Mouse (Mus musculus) forebrain, postnatal 0 days (tissue): ENCODE measurements at regions not wholly inside any gene's neighbourhood (a gene's known extent, or its start where the extent isn't known, plus 50 kb on each side); places are given as distances from the start of the nearest gene placed in this dataset.

Experiments used
- ATAC-seq: fragments of 200-750 bp; cut with Nextera tagmentation; 2 replicates; pipeline ENCODE4 v1.8.0; 2017; ENCODE audit warnings: mild to moderate bottlenecking, moderate library complexity
- DNase-seq: peaks from one replicate; pipeline ENCODE4 v3.0.0-alpha.2; 2015
- H3K27ac ChIP-seq: fragments of 300-500 bp; sonication (generic); 2 replicates; pipeline ENCODE4 v1.5.1; 2014; ENCODE audit warnings: low read depth, mild to moderate bottlenecking, antibody characterized with exemption, low read length, moderate library complexity, mixed read lengths
- H3K27me3 ChIP-seq: fragments of 300-500 bp; sonication (generic); 2 replicates; pipeline ENCODE4 v1.6.1; 2014; ENCODE audit warnings: mild to moderate bottlenecking, low read length, mixed read lengths; ENCODE audit not compliant: insufficient read depth
- H3K36me3 ChIP-seq: fragments of 300-500 bp; sonication (generic); 2 replicates; pipeline ENCODE4 v1.6.1; 2014; ENCODE audit warnings: mild to moderate bottlenecking, moderate library complexity; ENCODE audit not compliant: insufficient read depth
- H3K4me1 ChIP-seq: fragments of 300-500 bp; sonication (generic); 2 replicates; pipeline ENCODE4 v1.6.1; 2014; ENCODE audit warnings: antibody characterized with exemption; ENCODE audit not compliant: insufficient read depth
- H3K4me2 ChIP-seq: fragments of 300-500 bp; sonication (generic); 2 replicates; pipeline ENCODE4 v1.6.1; 2014; ENCODE audit warnings: low read depth, mild to moderate bottlenecking, moderate library complexity
- H3K4me3 ChIP-seq: fragments of 300-500 bp; sonication (generic); 2 replicates; pipeline ENCODE4 v1.5.1; 2014; ENCODE audit warnings: low read depth, low read length, mixed read lengths
- H3K9ac ChIP-seq: fragments of 300-500 bp; sonication (generic); 2 replicates; pipeline ENCODE4 v1.6.1; 2014; ENCODE audit warnings: mild to moderate bottlenecking
- H3K9me3 ChIP-seq: fragments of 300-500 bp; sonication (generic); 2 replicates; pipeline ENCODE4 v1.6.1; 2016; ENCODE audit warnings: low read length
- CTCF ChIP-seq: sonication (generic); IDR thresholded peaks from 2 replicates; pipeline ENCODE4 v1.5.1; 2016; ENCODE audit warnings: antibody characterized with exemption, control low read depth, low read depth
- WGBS: fragments of 180-500 bp; shearing (Covaris S2); extraction: QIAGEN DNeasy Blood & Tissue Kit; methylation state at CpG from one replicate; pipeline ENCODE4 v1.1.7; 2014; 5-methylcytosine and 5-hydroxymethylcytosine counted together

DNA sequence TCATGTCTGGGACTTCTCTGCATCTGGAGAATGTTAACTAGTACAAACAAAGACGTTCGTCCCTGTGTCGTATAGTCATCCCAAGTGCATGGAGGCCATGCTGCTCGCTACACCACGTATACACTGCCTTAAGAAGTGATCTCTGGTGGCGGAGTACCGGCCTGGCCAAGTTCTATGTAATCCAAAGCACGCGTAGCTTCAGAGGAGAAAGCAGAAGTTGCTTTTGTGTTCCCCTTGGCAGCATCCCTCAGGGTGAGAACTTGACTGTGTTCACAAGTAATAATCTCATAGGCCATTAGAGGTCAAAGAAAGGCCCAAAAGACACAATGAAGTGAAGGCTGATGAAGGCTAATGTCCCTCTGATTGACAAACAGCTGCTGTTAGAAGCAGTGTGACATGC, 221.7 kb upstream of the Nr4a3 start:
- Histone ChIP-seq H3K27ac (no peak overlapping the region), H3K4me3 (no peak overlapping the region), H3K9ac (no peak overlapping the region), H3K9me3 (no peaks in the 10 kb centered on the region), H3K4me1 (no peaks in the 10 kb centered on the region; the same call in 1 of the 2 replicates), H3K4me2 (no peak overlapping the region), H3K36me3 (no peaks in the 10 kb centered on the region), H3K27me3 (no peaks in the 10 kb centered on the region)
- DNase-seq (no peak), ATAC-seq (no peak)
- no peak for TF ChIP-seq CTCF
- WGBS = 72% methylated on average over 9 of the region's 9 CpGs

DNA sequence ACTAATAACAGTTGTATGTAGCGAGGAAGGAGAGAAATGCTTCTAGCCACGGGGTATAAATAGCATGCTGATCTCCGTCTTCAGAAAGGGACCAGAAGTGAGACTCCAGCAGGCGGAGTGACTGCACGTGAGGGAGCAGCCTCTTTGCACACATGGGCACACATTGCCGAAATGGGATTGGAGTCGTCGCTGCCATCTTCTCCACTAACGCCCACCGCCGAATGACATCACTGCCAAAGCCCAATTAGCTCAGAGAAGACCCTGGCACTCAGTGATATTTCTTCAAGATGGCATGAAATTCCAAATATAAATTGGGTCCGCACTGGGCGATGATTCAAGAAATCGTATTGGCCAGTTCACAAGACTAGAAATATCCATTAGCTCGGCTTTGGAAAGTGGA, 220.9 kb upstream of the Nr4a3 start:
- no peak overlapping the region for H3K9ac ChIP-seq
- no peaks in the 10 kb centered on the region; the same call in 1 of the 2 replicates for H3K4me1 ChIP-seq
- no peaks in the 10 kb centered on the region for H3K36me3 ChIP-seq
- no peak overlapping the region for H3K4me2 ChIP-seq
- no peak overlapping the region; the same call in 1 of the 2 replicates for H3K27ac ChIP-seq
- no peak; the same call in 1 of the 2 replicates for TF ChIP-seq CTCF
- no peaks in the 10 kb centered on the region for H3K9me3 ChIP-seq
- H3K4me3 ChIP-seq = no peak overlapping the region
- H3K27me3 ChIP-seq = no peaks in the 10 kb centered on the region
- peak; percentile 75 for DNase-seq
- WGBS = 58% methylated on average over 15 of the region's 15 CpGs
- ATAC-seq = peak; percentile 87

DNA sequence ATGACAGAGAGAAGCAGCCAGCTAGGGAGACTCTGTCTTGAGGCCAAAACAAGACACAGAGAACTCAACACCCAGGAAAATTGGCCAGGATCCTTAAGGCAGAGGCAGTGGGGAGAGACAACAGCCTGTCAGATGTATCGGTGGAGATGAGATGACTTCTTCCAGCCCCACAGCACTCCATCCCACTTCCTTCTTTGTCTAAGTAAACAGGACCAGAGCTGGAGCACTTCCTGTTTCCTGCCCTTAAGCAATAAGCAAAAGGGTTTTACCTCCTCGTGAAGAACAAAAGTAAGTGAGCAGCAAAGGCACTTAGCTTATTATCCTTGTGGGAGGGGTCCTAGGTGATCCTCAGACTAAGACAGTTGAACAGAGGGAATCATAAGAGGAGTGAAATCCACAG, 212.0 kb upstream of the Nr4a3 start:
- no peak for ATAC-seq
- TF ChIP-seq CTCF = no peak
- H3K9ac ChIP-seq = no peak overlapping the region
- H3K27ac ChIP-seq = no peak overlapping the region
- DNase-seq = no peak
- H3K9me3 ChIP-seq = no peaks in the 10 kb centered on the region
- H3K4me1 ChIP-seq = no peaks in the 10 kb centered on the region
- no peaks in the 10 kb centered on the region for H3K27me3 ChIP-seq
- no peak overlapping the region for H3K4me3 ChIP-seq
- H3K4me2 ChIP-seq = no peak overlapping the region
- 68% methylated on average over 2 of the region's 2 CpGs for whole genome bisulfite sequencing
- H3K36me3 ChIP-seq = no peaks in the 10 kb centered on the region

DNA sequence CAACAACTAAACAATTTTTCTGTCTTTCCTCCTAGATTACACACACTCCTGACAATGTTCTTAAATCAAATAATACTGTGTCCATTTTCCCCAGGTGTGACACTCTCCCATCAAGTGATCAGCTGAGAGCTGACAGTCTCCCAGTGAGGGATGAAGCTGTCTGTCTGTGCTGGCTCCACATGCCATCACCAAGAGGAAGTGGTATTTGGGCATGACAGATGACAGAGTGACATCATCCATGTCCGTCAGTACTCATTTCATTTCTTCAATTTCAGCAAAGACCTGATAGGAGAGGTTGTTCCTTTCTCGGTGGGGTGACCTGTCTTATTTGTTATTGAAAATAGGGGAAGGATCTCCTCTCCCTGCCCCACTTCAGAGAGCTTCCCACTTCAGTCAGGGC, 206.5 kb upstream of the Nr4a3 start:
- Histone ChIP-seq H3K4me3 (no peak overlapping the region), H3K36me3 (no peaks in the 10 kb centered on the region), H3K9me3 (no peaks in the 10 kb centered on the region), H3K27me3 (no peaks in the 10 kb centered on the region), H3K4me2 (no peak overlapping the region), H3K4me1 (no peaks in the 10 kb centered on the region), H3K9ac (no peak overlapping the region), H3K27ac (no peak overlapping the region)
- no peak for TF ChIP-seq CTCF
- no peak for DNase-seq
- no peak for ATAC-seq
- WGBS = 79% methylated on average over 2 of the region's 2 CpGs

DNA sequence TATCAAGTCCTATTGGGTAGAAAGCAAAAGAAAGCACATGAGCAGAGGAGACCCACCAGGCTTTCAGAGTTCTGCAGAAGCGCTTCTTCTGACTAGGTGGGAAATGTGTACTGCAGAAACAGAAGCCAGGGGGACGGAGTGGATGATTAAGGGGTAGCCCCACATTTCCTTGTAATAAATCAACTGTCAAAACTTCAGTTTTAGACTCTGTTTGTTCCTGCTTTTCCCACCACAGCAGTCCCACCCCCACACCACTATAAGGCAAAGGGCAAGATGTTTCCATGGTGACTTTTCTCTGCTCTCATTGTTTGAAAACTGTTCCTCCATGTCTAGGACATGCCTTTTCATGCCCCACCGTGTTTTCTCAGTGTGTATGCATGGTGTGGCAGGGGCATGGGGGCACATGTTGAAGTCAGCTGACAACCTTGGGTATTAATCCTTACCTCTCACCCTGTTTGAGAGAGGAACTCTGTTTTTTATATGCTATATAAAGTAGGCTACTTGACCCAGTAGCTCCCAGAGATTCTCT, 202.8 kb upstream of the Nr4a3 start:
- WGBS = 74% methylated on average over 3 of the region's 3 CpGs
- no peaks in the 10 kb centered on the region for H3K27me3 ChIP-seq
- H3K36me3 ChIP-seq = no peaks in the 10 kb centered on the region
- no peak overlapping the region for H3K4me3 ChIP-seq
- H3K9ac ChIP-seq = no peak overlapping the region
- DNase-seq (no peak), ATAC-seq (no peak)
- no peaks in the 10 kb centered on the region for H3K9me3 ChIP-seq
- no peaks in the 10 kb centered on the region for H3K4me1 ChIP-seq
- no peak for TF ChIP-seq CTCF
- H3K4me2 ChIP-seq = no peak overlapping the region
- no peak overlapping the region for H3K27ac ChIP-seq

DNA sequence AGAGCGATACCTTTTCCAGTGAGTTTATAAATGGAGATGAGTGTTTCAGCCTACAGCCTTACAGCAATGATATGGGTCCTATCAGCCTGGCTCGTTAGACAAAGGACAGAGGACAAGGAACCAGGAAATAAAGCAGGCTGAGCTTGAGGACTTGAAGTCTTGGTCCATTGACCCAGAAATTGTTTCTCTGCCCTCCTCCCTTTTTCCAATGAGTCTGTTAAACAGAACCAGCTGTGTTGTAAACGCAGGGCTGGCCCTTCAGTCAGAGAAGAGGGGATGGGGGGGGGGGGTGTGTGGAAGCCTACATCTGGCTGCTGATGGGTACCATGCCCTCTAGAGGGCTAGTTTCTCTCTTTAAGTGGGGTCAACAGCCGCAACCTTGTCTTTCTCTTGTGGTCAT, 199.7 kb upstream of the Nr4a3 start:
- H3K27ac ChIP-seq = no peak overlapping the region
- no peak for ATAC-seq
- H3K27me3 ChIP-seq = no peaks in the 10 kb centered on the region
- no peak for TF ChIP-seq CTCF
- 71% methylated on average over 4 of the region's 4 CpGs for WGBS
- H3K4me3 ChIP-seq = no peak overlapping the region
- H3K4me2 ChIP-seq = no peak overlapping the region
- no peaks in the 10 kb centered on the region for H3K36me3 ChIP-seq
- no peaks in the 10 kb centered on the region for H3K9me3 ChIP-seq
- no peaks in the 10 kb centered on the region for H3K4me1 ChIP-seq
- DNase-seq = no peak
- H3K9ac ChIP-seq = no peak overlapping the region

DNA sequence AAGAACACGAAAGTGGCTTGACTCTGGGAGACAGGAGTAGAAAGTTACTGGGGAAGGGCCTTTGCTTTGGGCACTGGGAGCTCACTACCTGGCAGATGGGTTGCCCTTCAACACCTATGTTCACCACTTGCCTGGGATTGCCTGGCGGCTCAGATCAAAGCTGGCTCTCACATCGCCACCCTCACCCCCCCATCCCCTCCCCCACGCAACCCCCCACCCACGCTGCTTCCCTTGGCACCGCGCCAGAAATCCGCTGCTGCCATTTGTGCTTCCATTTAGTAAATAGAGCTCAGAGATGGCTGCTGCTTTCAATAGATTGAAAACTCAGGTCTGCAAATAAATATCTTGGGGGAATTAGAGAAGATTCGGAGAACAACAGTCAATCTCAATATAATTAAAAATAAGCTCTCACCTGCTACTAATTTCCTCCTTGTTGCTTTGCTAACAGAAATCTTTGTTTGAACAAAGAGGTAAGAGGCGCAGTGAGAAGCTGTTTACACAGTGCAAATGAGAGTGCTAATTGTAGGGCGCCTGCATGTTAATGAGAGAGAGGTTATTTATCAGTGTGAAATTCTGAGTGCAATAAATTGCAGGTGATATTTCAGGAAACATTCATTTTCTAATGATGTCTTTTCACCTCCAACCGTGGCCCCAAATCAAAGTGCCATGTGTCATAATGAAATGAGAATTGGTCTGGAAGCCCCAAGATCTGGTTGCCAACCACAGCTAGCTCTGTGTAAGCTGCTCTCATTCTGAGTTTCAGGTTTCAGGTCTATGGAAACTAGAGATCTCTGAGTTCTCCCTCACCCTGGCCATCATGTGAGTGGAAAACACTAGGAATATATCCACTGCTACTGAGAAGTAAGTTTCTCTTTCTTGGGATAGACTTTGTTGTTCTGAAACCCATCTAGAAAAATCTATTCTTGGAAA, 198.3 kb upstream of the Nr4a3 start:
- no peaks in the 10 kb centered on the region for H3K27me3 ChIP-seq
- peak; percentile 63 for DNase-seq
- no peaks in the 10 kb centered on the region for H3K9me3 ChIP-seq
- no peak overlapping the region for H3K27ac ChIP-seq
- H3K9ac ChIP-seq = no peak overlapping the region
- 23% methylated on average over 12 of the region's 12 CpGs for WGBS
- H3K36me3 ChIP-seq = no peaks in the 10 kb centered on the region
- no peak for TF ChIP-seq CTCF
- no peak overlapping the region for H3K4me3 ChIP-seq
- H3K4me2 ChIP-seq = no peak overlapping the region; the same call in 1 of the 2 replicates
- no peaks in the 10 kb centered on the region for H3K4me1 ChIP-seq
- ATAC-seq = peak; percentile 80; the same call in 1 of the 2 replicates
